Mouse (Mus musculus) hindbrain, postnatal 0 days (tissue): ENCODE measurements around the gene Anp32e. TPM values are rescaled to one million over a fixed set of nuclear protein-coding genes. Genes with fewer than 3 reads are reported as not detected.

Experiments used
- ATAC-seq: fragments of 200-750 bp; cut with Nextera tagmentation; 2 replicates; pipeline ENCODE4 v1.8.0; 2017; ENCODE audit warnings: mild to moderate bottlenecking, moderate TSS enrichment, moderate library complexity
- DNase-seq: peaks from one replicate; pipeline ENCODE4 v3.0.0-alpha.2; 2015; ENCODE audit warnings: low spot score
- H3K27ac ChIP-seq: fragments of 300-500 bp; sonication (generic); 2 replicates; pipeline ENCODE4 v1.5.1; 2014; ENCODE audit warnings: mild to moderate bottlenecking
- H3K27me3 ChIP-seq: fragments of 300-500 bp; sonication (generic); 2 replicates; pipeline ENCODE4 v1.6.1; 2014; ENCODE audit warnings: low read length, mixed read lengths; ENCODE audit not compliant: insufficient read depth
- H3K36me3 ChIP-seq: fragments of 300-500 bp; sonication (generic); 2 replicates; pipeline ENCODE4 v1.6.1; 2014; ENCODE audit warnings: low read length, mixed read lengths; ENCODE audit not compliant: insufficient read depth
- H3K4me1 ChIP-seq: fragments of 300-500 bp; sonication (generic); 2 replicates; pipeline ENCODE4 v1.6.1; 2014; ENCODE audit warnings: antibody characterized with exemption, low read length, mixed read lengths; ENCODE audit not compliant: insufficient read depth
- H3K4me2 ChIP-seq: fragments of 300-500 bp; sonication (generic); 2 replicates; pipeline ENCODE4 v1.6.1; 2014; ENCODE audit warnings: low read depth, mild to moderate bottlenecking, low read length, moderate library complexity, mixed read lengths
- H3K4me3 ChIP-seq: fragments of 300-500 bp; sonication (generic); 2 replicates; pipeline ENCODE4 v1.5.1; 2014; ENCODE audit warnings: low read length
- H3K9ac ChIP-seq: fragments of 300-500 bp; sonication (generic); replicated peaks from 2 replicates; pipeline ENCODE4 v1.6.1; 2014; ENCODE audit warnings: mild to moderate bottlenecking, low read length, moderate library complexity, mixed read lengths
- H3K9me3 ChIP-seq: fragments of 300-500 bp; sonication (generic); 2 replicates; pipeline ENCODE4 v1.6.1; 2016; ENCODE audit warnings: low read length, mixed read lengths
- CTCF ChIP-seq: IDR thresholded peaks from 2 replicates; pipeline ENCODE4 v1.5.1; 2016; ENCODE audit warnings: antibody characterized with exemption, control low read depth, low read depth
- WGBS: fragments of 180-500 bp; shearing (Covaris S2); extraction: QIAGEN DNeasy Blood & Tissue Kit; methylation state at CpG from one replicate; pipeline ENCODE4 v1.1.7; 2014; 5-methylcytosine and 5-hydroxymethylcytosine counted together
- polyA plus RNA-seq: library from polyadenylated mRNA; unstranded; fragments of >200 nt; fragmentation: Nextera tagmentation; extraction: Ambion mirVana; gene quantifications from 2 replicates; pipeline ENCODE4 v1.2.1, GENCODE M21; 2015
- total RNA-seq: library from RNA; depleted of rRNA; stranded (reverse); fragments of >200 nt; gene quantifications from 2 replicates; pipeline ENCODE4 v1.2.3, GENCODE M21; 2014; rRNA removed

The Anp32e gene
- total and polyA plus RNA-seq, 2 experiments from 2014 or later, result 27.5 to 127 TPM

DNA sequence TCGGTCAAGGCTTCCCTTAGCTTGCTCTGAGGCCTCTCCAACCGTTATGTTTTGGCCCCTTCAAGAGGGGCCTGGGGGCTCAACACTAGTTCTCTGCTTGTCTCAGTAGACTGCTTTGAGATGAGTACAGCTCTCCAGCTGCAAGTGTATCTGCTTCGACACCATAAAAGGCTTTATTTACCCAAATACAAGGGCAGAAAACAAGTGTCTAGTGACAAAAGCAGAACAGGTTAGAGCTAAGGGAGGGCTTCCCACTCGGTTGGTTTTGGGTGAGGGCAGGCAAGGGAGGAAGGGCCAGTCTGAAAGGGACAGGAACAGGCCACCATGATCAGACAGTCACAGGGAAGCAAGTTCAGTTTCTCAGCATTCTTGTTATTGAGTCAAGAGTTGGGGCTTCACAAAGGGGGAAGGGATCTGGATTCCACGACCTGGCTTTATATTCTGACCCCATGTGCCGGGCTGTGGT is 65.4 kb downstream of the Anp32e start:
- ATAC-seq (no peak), DNase-seq (no peak)
- Histone ChIP-seq H3K36me3 (peaks cover 25% of the 10 kb centered on the region; the same call in 1 of the 2 replicates), H3K4me1 (peaks cover 23% of the 10 kb centered on the region), H3K9me3 (no peaks in the 10 kb centered on the region), H3K27ac (peak overlapping the region; percentile 96), H3K27me3 (no peaks in the 10 kb centered on the region), H3K4me3 (peak overlapping the region; percentile 82), H3K4me2 (peak overlapping the region; percentile 93), H3K9ac (peak overlapping the region; percentile 98)
- WGBS, result 3% methylated on average over 6 of the region's 6 CpGs
- no peak for TF ChIP-seq CTCF

DNA sequence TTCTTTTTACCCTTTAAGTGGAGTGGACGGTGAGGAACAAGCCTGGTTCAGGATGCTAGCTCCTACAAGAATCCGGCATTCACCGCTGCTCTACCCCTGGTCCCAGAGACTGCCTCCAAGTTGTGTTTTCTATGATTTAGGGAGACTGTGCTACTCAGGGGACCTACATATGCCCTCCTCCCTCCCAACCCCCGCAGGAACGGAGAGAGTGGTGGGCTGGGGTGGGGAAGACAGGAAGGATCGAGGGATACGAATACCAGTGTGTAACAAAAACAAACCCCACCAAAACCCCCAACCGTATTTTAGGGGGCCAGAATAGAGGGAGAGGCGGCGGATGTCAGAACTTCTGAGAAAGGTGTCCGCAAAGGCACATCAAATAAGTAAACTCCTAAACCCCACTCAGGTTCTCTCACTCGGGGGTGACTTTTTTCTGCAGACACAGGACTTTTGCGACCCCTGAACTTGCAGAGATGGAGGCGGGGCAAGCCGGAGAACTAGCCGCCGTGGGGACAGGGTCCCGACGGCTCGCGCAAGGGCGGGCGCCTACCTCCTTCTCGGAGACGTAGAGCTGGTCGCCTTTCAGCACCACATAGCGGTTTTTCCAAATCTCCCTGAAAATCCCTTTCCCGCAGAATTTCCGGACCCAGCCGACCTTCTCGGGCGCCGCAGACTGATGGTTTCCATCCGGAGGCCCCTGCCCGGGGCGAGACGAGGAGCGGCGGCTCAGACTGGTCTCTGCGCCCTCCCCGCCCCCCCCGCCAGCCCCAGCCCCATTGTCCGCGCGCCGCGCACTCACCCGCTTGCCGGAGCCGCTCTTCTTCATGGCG is 66.1 kb downstream of the Anp32e start:
- WGBS, result under 1% methylated on average over 49 of the region's 51 CpGs
- Histone ChIP-seq H3K36me3 (peaks cover 17% of the 10 kb centered on the region; the same call in 1 of the 2 replicates), H3K4me1 (peaks cover 23% of the 10 kb centered on the region), H3K27ac (peak overlapping the region; percentile 96), H3K27me3 (no peaks in the 10 kb centered on the region), H3K9ac (peak overlapping the region; percentile 98), H3K4me3 (peak overlapping the region; percentile 82), H3K4me2 (peak overlapping the region; percentile 93), H3K9me3 (no peaks in the 10 kb centered on the region)
- DNase-seq (no peak), ATAC-seq (peak; percentile 78)
- no peak for TF ChIP-seq CTCF

GRCm38 (mm10) chr3:95995802-95996428 is 66.9 kb downstream of the Anp32e start, which contains the start of gene Plekho1:
Plekho1 (minus strand) TSS chr3:95996001.
- DNase-seq (peak; percentile 71), ATAC-seq (peak; percentile 69)
- Histone ChIP-seq H3K27ac (peak within 1 kb of the TSS; percentile 96), H3K4me1 (peaks cover 23% of the 10 kb centered on the region), H3K4me3 (peak within 1 kb of the TSS; percentile 82), H3K4me2 (peak within 1 kb of the TSS; percentile 93), H3K9me3 (no peaks in the 10 kb centered on the region), H3K27me3 (no peaks in the 10 kb centered on the region), H3K36me3 (peaks cover 10% of the 10 kb centered on the region; the same call in 1 of the 2 replicates), H3K9ac (peak within 1 kb of the TSS; percentile 98)
- WGBS, result under 1% methylated on average over 68 of the region's 84 CpGs
- TF ChIP-seq CTCF, result peak; percentile 5; the same call in 1 of the 2 replicates

- peak overlapping the region; percentile 96 for H3K27ac ChIP-seq
- peak overlapping the region; percentile 93 for H3K4me2 ChIP-seq
- H3K9me3 ChIP-seq, result no peaks in the 10 kb centered on the region
- WGBS, result 8% methylated on average over 6 of the region's 6 CpGs
- no peaks in the 10 kb centered on the region for H3K27me3 ChIP-seq
- peak overlapping the region; percentile 98 for H3K9ac ChIP-seq
- no peak for TF ChIP-seq CTCF
- peaks cover 23% of the 10 kb centered on the region for H3K4me1 ChIP-seq
- peaks cover 4% of the 10 kb centered on the region; the same call in 1 of the 2 replicates for H3K36me3 ChIP-seq
- ATAC-seq (no peak), DNase-seq (no peak)
- peak overlapping the region; percentile 82 for H3K4me3 ChIP-seq
Measured at GRCm38 (mm10) chr3:95996451-95997073, 67.5 kb downstream of the Anp32e start.

Other genes starting within 250 kb of the Anp32e start
- 1.0 and 1.6 TPM in 2 replicates for gene Adamtsl4, start 241.3 kb upstream of the Anp32e start, total RNA-seq
- 1.4 and 2.1 TPM in 2 replicates for gene Adamtsl4, start 241.3 kb upstream of the Anp32e start, polyA plus RNA-seq
- gene Ecm1, start 189.7 kb upstream of the Anp32e start, total RNA-seq, result 11.4 and 14.3 TPM in 2 replicates
- 8.9 and 11.4 TPM in 2 replicates for gene Ecm1, start 189.7 kb upstream of the Anp32e start, polyA plus RNA-seq
- 32.8 and 40.3 TPM in 2 replicates for gene Tars2, start 169.0 kb upstream of the Anp32e start, total RNA-seq
- gene Tars2, start 169.0 kb upstream of the Anp32e start, polyA plus RNA-seq, result 39.5 and 40.9 TPM in 2 replicates
- 22.7 and 24.3 TPM in 2 replicates for gene Rprd2, start 110.4 kb upstream of the Anp32e start, total RNA-seq
- gene Rprd2, start 110.4 kb upstream of the Anp32e start, polyA plus RNA-seq, result 20.3 and 21.2 TPM in 2 replicates
- 2.6 and 7.7 TPM in 2 replicates for gene Prpf3, start 73.4 kb upstream of the Anp32e start, total RNA-seq
- gene Prpf3, start 73.4 kb upstream of the Anp32e start, polyA plus RNA-seq, result 22.6 and 23.0 TPM in 2 replicates
- gene Mrps21, start 57.7 kb upstream of the Anp32e start, total RNA-seq, result 128 and 145 TPM in 2 replicates
- 271 and 273 TPM in 2 replicates for gene Mrps21, start 57.7 kb upstream of the Anp32e start, polyA plus RNA-seq
- gene Ciart, start 47.0 kb upstream of the Anp32e start, total RNA-seq, result 2.5 and 4.3 TPM in 2 replicates
- 7.5 and 11.4 TPM in 2 replicates for gene Ciart, start 47.0 kb upstream of the Anp32e start, polyA plus RNA-seq
- 2.6 and 5.5 TPM in 2 replicates for gene BC028528, start 37.2 kb upstream of the Anp32e start, total RNA-seq
- gene BC028528, start 37.2 kb upstream of the Anp32e start, polyA plus RNA-seq, result 21.3 and 23.3 TPM in 2 replicates
- 75.9 and 99.4 TPM in 2 replicates for gene Aph1a, start 35.3 kb upstream of the Anp32e start, total RNA-seq
- gene Aph1a, start 35.3 kb upstream of the Anp32e start, polyA plus RNA-seq, result 41.1 and 42.2 TPM in 2 replicates
- gene Car14, start 24.6 kb upstream of the Anp32e start, total RNA-seq, result 7.5 and 9.4 TPM in 2 replicates
- 16.7 and 17.8 TPM in 2 replicates for gene Car14, start 24.6 kb upstream of the Anp32e start, polyA plus RNA-seq
- 45.5 and 57.8 TPM in 2 replicates for gene Plekho1, start 66.8 kb downstream of the Anp32e start, total RNA-seq
- 37.9 and 39.0 TPM in 2 replicates for gene Plekho1, start 66.8 kb downstream of the Anp32e start, polyA plus RNA-seq
- 22.1 and 24.9 TPM in 2 replicates for gene Vps45, start 129.2 kb downstream of the Anp32e start, total RNA-seq
- 59.3 and 61.8 TPM in 2 replicates for gene Vps45, start 129.2 kb downstream of the Anp32e start, polyA plus RNA-seq
- gene Otud7b, start 175.3 kb downstream of the Anp32e start, total RNA-seq, result 10.1 and 23.6 TPM in 2 replicates
- 9.0 and 11.7 TPM in 2 replicates for gene Otud7b, start 175.3 kb downstream of the Anp32e start, polyA plus RNA-seq
- 11.0 and 11.7 TPM in 2 replicates for gene Mtmr11, start 232.8 kb downstream of the Anp32e start, total RNA-seq
- gene Mtmr11, start 232.8 kb downstream of the Anp32e start, polyA plus RNA-seq, result 11.4 and 14.0 TPM in 2 replicates
- gene Sf3b4, start 243.1 kb downstream of the Anp32e start, total RNA-seq, result 67.7 and 94.8 TPM in 2 replicates
- 134 and 144 TPM in 2 replicates for gene Sf3b4, start 243.1 kb downstream of the Anp32e start, polyA plus RNA-seq